Mouse (Mus musculus): ENCODE results near the gene Tbk1.

DNA sequence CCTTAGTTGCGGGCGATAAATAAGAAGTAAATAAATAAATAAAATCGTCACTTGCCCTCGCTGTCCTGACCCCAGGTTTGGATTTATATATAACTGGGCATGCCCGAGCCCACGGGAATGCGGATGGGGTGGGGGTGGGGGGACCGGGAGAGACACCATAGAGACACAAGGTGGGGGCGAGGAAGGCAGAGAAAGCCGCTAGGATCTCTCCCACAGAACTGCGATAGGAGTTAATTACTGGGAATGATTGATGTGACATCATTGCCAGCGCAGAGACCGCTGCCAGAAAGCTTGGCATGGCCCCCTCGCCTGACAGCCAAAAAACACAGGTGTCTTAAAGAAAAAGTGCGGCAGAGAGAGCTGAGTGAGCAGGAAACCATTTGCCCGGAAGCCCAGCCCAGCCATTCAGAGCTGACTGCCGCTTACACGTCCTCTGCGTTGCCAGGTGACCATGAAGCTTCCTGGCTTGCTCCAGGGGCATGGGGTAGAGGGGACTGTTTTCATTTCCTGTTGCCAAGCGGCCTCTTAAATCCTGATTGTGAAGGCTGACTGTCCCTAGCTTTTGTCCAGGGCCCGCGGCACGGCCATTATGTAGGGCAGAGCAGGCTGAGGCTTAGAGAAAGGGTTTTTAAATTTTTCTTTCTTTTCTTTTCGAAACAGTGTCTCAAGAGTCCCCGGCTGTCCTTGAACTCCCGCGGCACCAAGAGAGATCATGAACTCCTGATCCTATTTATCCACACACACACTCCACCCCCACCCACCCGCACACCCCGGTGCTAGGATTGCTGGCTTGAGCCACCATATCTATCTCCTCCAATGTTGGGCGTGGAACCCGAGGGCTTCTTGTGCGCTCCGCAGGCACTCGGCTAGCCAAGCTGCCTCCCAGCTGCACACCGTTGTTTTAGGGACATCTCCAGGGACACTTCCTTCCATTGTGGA is 81.3 kb downstream of the Tbk1 start:
- TF ChIP-seq GATA1 (IDR thresholded peaks at IDR 0.05; ENCODE audit: low read length) (no peak), TAL1 (IDR thresholded peaks at IDR 0.05; ENCODE audit: low read length) (no peak)
